Mouse (Mus musculus) thymus, postnatal 25 days (tissue): ENCODE measurements around the gene Tmem179.

ENCODE experiments used
- DNase-seq: peaks from one replicate; pipeline ENCODE4 v3.0.0; 2022

The Tmem179 gene

DNA sequence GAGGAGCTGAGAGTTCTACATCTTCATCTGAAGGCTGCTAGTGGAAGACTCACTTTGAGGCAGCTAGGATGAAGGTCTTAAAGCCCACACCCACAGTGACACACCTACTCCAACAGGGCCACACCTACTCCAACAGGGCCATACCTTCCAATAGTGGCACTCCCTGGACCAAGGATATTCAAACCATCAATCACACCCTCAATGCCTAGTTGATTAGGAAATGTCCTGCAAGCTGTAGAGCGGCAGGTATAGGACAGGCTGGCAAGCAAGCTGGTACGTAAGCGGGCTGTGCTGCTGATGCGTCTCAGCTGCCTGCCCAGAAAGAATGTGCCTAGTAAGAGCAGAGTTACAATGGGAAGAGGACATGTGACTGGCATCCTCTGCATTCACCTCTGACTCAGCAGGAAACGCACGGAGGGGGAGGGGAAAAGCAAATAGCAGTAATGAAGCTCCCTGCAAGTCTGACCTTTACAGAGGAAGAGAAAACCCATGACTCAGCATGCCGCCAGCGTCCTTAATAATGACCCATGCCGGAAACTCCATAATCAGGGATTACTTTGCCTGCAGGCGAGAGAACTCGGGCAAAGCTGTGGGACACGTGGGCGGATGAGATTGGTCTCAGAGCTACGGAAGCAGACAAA, at the start of gene Tmem179:
Gene Tmem179 (minus strand): TSS at position 51 of the 641 bp plus-strand sequence.
- no peak for DNase-seq

DNA sequence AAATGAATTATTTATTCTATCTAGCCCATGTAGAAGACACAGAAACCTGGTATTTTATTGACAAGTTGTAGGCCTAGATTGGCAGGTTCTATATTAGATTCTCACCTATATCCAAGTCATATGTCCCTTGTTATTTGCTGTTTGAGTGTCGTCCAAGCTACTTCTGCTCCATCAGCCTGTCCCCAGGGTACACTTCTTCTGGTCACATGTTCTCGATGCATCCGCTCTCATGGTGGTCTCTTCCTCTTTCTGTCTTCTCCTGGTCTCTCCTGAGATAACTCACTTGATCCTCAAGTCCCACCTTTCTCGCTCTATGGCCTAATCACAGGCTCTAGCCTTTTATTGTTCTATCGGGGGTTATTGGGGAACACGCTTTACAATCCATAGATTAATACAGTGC, 46.5 kb upstream of the Tmem179 start:
- DNase-seq = no peak

DNA sequence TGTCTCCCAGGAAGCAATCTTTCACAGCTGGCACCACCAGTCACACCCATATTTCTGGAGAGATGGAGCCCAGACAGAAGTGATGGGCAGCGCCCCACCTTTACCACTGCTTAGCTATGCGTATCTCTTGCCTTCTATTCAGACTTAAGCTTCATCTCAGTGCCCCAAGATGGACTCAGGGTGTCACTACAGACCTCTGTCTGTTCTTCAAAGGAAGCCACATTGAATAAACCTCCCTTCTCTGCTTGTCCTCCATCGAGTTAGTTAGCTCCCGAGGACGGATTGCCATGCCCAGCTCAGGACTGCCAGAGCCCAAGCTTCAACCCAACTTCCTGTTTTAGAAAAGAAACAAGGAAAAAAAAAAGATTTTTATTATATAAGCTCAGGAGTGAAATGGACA, 45.9 kb upstream of the Tmem179 start:
- no peak for DNase-seq

DNA sequence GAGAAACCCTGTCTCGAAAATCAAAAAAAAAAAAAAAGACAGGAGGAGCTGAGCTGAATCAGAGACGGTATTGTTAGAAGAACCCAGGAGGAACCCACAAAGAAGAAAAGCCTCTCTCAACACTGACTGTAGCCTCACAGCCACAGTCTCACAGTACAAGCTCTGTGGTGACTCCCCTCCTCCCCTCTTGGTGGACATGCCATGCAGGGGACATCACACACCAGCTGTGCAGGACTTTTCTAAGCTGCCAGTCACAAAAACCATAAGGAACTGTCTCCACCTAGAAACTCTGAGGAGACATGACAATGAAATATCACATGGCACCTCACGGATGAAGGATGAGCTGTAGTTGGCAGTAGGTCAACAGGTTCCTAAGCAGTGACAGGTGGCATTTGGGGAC, 44.6 kb upstream of the Tmem179 start:
- DNase-seq = no peak

DNA sequence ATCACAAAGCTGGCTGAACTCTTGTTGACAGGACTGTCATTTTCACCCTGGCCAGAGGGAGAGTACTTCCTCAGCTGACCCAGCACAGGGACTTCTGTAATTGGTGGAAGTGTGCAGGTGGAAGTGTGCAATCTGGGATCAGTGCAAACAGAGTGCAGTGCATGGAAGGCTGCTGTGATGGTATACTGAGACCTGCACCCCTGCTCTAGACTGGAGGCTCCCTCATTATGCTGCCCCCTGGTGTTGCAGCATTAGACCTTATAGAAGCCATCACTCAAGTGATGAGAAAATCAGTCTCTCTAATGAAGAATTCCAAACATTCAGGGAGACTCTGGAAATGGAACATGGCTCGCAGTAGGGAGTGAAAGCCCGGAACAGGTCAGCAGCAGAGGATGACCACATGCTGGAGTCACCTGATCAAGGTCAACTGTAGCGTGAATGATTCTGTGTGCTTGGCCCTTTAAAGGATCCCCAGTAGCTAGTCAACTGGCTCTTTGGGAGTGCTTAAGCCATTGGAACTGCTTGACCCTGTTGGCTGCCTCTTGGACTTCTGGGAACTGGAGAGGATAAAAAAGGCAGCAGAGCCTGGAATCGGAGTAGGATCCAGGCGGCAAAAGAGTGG, 43.7 kb upstream of the Tmem179 start:
- peak; percentile 17 for DNase-seq

DNA sequence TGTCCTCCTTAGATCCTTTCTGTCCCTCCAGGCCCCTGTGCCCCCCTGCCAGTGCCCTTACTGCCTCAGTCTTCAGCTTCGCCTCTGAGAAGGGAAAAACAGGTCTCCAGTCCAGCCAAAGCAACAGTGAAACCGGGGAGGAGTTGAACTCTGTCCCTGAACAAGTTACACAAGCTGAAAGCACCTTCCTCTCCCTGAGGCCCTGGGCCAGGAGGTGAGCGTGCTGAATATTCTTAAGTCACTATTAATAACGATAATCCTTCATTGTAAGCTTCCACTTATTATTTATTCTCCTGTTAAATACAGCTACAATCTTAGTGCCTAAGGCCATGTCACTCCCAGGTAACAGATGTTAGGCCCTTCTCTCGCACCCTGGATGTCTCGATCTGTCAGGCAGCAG, 43.1 kb upstream of the Tmem179 start:
- no peak for DNase-seq

DNA sequence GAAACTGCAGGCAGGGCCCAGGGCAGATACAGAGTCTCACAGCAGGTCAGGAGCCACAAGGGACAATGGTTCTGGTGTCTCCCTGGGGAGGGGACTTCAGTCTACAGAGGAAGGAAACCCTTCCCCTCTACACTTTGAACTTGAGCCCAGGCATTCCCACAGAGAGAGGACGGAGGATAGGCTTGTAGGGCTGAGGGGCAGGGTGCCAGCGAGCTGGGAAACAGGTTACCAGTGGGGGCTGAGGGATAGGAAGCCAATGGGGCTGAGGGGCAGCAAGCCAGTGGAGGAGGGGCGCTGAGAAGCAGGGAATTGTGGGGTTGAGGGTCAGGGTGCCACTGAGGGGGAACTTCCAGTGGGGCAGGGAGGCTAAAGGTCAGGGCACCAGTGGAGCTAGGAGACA, 42.7 kb upstream of the Tmem179 start:
- no peak for DNase-seq

DNA sequence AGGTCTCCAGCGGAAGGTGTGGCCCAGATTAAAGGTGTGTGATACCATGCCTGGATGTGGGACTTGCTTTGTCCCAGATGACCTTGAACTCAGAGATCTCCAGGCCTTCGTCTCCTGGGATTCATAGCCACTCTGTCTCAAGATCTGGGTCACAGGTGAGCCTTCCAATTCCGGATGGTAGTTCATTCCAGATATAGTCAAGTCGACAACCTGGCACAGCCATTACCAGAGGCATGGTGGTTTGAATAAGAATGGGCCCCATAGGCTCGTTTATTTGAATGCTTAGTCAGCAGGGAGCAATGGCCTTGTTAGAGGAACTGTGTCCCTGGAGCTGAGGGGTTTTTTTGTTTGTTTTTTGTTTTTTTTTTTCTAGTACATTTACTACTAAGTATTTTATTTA, 40.7 kb upstream of the Tmem179 start:
- no peak for DNase-seq

DNA sequence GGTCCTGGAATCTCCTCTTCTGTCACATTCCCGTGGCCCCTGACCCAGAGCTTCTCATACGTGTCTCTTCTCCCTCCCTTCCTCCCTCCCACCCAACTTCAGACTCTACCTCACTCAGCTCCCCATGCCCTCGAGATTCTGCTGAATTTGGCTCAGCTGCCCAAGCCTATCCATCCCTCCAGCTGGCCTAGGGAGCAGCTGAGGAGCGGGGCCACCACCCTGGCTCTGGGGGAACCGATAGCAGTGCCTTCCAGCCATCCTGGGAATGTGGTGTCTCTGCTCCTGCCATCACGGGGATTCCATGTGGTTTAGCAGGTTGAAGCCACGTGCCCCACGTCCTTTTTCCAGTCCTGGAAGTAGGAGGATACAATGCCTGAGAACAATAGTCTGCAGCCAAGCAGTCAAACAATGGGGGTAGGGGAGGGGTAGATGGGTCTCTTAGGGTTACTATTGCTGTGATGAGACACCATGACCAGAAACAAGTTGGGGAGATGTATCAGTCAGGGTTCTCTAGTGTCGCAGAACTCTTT, 40.0 kb upstream of the Tmem179 start:
- no peak for DNase-seq

DNA sequence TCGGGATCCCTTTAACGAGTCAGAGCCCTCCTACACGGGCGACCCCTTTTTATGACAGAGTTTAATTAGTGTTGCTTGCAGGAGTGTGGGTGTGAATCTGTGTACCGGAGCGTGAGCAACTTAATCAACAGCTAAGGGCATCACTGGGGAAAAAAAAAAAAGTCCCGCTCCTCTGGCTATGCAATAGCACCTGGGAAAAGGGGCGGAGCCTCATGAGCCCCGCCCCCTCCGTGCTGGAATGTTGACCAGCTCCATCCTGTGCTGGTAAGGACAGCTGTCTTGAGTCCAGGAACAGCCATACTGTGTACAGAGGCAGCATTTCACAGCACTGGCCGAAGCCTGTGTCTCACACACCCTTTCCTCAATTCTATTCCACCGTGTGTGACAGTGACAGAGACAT, 38.4 kb upstream of the Tmem179 start:
- DNase-seq = no peak

DNA sequence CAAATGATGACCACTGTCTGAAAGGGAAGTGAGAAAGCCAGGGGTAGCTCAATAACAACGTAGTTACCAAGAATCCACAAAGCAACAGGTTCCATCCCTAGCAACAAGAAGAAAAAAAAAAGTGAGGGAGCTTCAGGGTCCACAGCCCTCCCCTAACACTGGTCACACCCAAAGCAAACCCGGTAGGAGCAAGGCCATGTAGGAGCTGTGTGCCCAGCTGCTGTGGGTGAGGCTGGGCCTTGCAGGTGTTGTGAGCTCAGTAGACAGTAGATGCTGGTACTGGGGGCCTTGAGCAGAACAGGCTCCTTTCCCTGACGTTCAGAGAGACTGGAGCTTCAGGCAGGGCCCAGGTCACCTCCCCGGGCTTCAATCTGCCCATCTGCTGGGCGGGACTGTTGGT, 36.0 kb upstream of the Tmem179 start:
- DNase-seq = no peak

DNA sequence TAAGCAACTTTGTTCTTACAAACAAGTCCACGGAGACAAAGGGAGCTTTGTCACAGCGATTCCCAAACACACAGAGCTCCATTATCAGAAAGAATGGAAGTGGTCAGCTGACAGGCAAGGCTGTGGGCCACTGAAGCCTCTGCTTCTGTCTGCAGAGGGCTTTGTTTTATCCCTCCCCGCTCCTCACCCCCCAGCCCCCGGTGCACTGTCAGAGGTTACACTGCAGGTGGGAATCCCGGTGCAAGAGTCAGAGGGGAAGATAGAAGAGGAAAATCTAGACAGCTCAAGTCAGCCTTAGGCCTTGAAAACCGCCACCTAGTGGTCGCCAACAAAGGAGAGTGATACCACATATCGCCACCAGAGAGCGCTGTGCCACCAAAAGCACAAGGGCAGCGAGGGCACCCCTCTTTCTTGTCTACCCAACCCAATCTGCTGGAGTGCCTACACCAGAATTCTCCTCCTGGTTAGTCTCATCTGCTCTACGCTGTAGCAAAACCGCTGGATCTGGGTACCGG, 35.4 kb upstream of the Tmem179 start:
- peak; percentile 91 for DNase-seq

DNA sequence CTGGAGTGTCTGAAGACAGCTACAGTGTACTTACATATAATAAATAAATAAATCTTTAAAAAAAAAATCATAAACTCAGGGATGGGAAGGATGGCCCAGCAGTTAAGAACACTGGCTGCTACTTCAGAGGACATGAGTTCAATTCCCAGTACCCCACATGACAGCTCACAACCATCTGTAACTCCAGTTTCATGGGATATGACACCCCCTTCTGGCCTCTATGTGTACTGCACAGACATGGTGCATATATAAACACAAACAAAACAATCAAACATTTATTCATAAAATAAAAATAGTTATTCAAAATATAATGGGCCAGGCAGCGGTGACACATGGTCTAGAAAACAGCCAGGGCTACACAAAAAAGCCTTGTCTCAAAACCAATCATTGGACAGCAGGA, 32.7 kb upstream of the Tmem179 start:
- no peak for DNase-seq

DNA sequence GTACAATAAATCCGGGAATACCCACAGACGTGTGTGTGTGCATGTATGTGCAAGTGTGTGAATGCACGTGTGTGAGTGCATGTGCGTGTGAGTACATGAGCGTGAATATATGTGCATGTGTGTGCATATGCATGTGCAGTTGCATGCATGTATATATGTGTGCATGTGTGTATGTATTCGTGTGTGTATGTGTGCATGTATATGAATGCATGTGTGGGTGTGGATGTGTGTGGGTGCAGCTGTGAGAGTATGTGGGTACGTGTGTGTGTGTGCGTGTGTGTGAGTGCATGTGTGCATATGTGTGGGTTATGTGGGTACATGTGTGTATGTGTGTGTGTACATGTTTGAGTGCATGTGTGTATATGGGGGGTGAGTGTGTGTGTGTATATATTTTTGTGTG, 29.6 kb upstream of the Tmem179 start:
- no peak for DNase-seq

DNA sequence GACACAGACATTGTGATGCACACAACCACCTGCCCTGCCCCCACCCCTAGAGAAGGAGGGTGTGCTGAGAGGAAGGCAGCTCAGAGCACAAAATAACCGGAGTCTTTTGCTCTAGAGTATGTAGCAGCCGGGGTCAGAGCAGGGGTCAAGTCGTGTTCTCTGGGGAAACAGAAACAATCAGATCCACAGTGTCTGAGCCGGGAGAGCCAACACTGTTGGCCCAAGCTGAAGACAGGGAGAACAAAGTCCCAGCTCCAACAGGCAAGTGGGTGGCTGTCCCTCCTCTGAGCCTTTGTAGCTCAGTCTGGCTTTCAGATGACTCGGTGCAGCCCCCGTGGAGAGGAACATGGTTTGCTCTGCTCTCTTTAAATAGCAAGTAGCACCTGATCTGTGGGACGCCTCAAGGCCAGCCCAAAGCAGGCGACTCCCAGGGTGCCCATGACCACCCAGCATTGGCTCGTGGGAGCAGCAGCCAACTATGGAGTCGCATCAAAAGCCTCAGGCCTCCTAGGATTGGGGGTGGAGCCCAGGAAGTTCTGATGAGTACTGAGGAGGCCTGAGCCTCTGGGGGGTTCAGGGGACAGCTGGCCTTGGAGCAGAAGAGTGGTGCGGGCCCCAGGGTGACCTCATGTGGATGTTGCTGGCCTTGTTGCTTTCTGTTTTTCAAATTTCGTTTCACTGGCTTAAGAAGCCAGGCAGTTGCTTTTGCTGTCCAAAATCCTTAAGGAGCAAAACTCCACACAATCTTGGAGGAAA, 28.6 kb upstream of the Tmem179 start:
- no peak for DNase-seq

DNA sequence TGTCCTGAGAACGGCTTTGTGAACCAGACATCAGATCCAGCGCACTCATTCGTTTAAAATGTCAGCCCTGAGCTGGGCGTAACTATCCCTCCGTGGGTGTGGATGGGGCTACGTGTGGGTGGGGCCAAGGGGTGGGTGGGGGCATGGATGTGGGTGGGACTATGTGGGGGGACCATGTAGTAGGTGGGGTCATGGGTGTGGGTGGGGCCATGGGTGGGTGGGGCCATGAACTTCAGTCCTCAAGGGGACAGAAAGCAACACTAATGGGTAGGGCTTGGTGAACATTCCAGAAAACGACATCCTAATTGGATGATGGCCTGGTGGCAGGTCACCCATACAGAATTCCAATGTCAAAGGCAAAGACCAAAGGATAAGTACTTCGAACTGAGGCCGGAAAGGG, 27.4 kb upstream of the Tmem179 start:
- DNase-seq = no peak

DNA sequence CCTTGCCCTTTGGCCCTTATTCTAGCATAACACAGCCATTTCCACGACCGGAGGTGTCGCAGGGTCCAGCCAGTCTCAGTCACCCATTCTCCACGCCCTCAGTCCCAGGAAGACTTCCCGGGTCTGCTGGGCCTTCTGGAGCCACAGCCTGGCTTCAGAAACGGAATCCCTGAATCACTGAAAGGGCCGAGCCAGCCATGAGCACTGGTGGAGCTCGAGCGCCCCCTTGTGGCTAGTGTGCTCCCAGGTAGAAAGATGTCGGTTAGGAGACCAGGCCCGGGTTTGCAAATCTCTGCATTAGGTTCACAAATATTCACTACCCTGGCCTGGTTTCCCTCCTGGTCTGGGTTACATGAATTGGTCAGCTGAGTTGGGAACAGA, 26.4 kb upstream of the Tmem179 start:
- peak; percentile 76 for DNase-seq

DNA sequence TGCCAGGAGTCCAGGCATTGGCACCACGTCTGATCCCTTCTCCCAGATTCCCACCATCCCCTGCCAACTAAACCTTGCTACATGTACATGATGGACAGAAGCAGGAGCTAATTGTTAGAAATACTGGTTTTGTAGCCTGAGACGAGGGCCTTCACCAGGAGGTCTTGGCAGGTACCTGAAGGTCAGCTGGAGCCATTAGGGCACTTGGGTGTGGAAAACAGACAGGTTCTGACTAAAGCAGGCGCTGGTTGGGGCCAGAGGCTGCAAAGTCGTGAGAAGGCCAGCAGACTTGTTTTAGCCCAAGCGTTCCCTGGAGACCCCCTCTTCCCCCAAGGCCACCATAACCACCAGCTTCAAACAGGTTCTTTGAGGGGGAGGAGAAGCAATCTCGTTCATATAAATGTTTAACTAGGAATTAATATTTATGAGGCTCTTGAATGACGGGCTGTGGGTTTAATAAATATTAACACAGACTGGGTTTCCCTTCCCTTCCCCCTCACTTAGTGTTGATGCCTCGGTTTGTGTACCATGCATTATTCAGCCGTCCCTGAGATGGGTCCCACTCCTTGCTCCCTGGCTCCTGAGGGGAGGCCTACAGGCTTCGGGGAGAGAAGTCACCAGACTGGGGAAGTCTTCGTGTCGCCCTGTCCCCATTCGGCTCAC, 25.8 kb upstream of the Tmem179 start:
- no peak for DNase-seq

DNA sequence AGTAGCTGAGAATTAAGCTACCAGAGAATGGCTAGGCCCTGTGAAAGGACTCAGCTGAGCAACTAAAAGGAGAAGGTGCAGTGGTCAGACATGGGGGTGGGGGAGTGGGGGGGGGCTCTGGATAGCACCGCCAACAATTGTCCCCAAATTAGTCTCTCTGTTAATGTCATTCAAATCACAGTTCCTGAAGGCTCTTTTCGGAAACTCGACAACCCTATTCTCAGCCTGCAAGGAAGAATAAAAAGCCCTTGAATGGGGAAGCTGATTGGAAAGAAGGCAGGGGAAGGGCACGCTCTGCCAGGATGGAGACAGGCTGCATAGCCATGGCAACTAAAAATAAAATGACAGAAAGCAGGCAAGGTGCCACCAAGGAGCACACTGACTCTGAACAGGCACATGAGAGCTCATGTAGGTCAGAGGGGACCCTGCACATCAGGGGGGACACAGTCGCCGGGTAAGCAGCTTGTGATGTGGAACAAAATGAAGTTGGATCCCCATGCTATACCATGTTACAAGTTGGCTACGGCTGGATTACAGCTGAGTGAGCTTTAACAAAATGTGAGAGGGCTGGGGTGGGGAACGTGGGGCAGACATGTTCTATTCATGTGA, 25.0 kb upstream of the Tmem179 start:
- no peak for DNase-seq

DNA sequence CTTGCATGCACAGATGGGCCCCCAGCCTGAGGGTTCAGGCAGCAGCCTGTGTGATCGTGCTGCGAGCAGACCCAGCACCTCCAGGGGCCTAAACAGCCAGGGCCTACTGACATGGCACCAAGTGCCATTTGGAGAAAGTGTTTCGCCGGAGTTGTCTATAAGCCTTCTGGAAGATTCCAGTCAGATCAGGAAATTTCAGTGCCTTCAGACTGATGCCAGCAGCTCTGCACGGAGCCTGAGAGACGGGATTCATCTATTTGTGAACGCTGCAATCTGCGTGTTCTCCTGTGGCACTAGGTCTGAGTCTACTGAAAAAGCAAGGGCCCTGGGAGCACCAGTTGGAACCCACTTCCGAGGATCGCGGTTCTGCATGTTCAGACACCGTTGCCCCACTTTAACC, 23.8 kb upstream of the Tmem179 start:
- no peak for DNase-seq

DNA sequence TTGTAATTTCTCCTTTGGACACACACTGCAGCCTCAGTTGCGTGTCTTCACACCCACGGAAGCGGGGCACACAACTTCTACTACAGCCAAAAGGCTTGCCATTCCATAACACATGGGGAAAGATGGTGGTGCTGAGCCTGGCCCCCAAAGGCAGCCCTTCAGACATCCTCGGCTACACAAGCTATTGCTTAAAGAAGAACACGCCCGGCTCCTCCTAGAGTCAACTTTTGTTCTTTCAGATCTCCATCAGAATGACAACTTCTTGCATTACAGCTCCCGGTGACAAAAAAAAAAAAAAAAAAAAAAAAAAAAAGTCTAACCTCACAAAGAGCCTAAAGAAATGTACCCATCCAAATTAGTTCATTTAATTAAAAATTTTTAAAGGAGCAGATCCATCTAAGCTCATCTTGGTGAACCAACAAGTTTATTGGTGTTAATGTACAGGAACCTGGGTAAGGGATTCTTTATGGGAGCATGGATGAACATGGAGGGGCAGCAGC, 23.0 kb upstream of the Tmem179 start:
- DNase-seq = no peak

DNA sequence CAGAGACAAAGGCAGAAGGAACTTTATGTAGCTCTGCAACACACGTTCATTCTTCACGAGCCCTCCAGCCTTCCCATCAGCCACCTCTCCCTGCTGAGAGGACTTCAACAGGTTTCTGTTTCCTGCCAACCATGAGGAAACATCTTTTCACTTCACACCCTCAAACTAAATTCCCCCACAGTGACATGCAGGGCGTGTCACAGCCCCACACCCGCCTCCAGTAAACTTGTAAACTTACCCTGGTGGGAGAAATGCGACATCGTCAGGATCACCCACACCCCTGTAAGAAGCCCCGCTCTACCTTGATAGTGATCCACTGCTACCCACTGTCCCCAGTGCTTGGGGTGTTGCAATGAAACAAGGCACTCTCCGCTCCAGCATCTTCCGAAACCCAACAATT, 21.8 kb upstream of the Tmem179 start:
- no peak for DNase-seq

DNA sequence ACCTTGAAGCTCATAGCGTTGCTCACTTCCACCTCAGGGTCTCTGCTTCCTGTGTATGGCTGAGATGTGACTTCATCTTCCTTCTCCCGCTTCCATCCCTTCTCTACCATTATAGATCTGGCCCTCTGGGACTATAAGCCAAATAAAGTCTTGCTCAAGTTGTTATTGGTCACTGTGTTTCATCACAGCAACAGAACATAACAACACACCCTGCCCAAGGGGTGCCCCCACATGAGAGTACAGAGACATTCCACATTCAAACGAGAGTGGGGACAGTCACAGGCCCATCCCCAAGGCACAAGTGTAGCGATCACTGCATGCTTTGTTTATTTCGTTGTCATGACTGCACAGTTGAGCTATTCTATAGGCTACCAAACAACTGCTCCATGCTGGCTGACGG, 20.7 kb upstream of the Tmem179 start:
- no peak for DNase-seq
